Mouse (Mus musculus) cerebellum, postnatal 36 days (tissue): Measurements from ENCODE around the gene Sinhcaf.
A peak's percentile ranks its signal among the peaks of the same experiment; 100 is the strongest.
"Not testable (repeated sequence)": the region's sequence is repeated elsewhere in the genome, so short reads cannot be mapped to it uniquely, and the experiment has no call there.

Experiments used
- DNase-seq, 2 experiments: peaks; one replicate each; pipeline ENCODE4 v3.0.0; 2021 to 2022; ENCODE audit warnings: mixed read lengths in 2 of 2

The Sinhcaf gene

GRCm38 (mm10) chr6:148946409-148946742 is at the start of gene Sinhcaf:
Sinhcaf (minus strand) TSS chr6:148946467.
- peak; percentile 96 to 97 for DNase-seq

GRCm38 (mm10) chr6:148994327-148994999 is 48.2 kb upstream of the Sinhcaf start:
- DNase-seq = no peak

- DNase-seq = no peak
Observed at GRCm38 (mm10) chr6:148993117-148994077, 47.1 kb upstream of the Sinhcaf start.

GRCm38 (mm10) chr6:148992373-148993116 is 46.3 kb upstream of the Sinhcaf start:
- no peak for DNase-seq

GRCm38 (mm10) chr6:148991660-148992372 is 45.5 kb upstream of the Sinhcaf start:
- no peak for DNase-seq

- DNase-seq = not testable (repeated sequence)
Observed at GRCm38 (mm10) chr6:148989792-148990491, 43.7 kb upstream of the Sinhcaf start.

GRCm38 (mm10) chr6:148986003-148986402 is 39.7 kb upstream of the Sinhcaf start:
- no peak for DNase-seq

- DNase-seq = no peak
Observed at GRCm38 (mm10) chr6:148980495-148980894, 34.2 kb upstream of the Sinhcaf start.

GRCm38 (mm10) chr6:148975096-148975495 is 28.8 kb upstream of the Sinhcaf start:
- DNase-seq = no peak

GRCm38 (mm10) chr6:148972891-148973290 is 26.6 kb upstream of the Sinhcaf start:
- no peak for DNase-seq

- no peak for DNase-seq
Observed at GRCm38 (mm10) chr6:148972059-148972848, 26.0 kb upstream of the Sinhcaf start.

GRCm38 (mm10) chr6:148971385-148971940 is 25.2 kb upstream of the Sinhcaf start:
- DNase-seq = no peak

- DNase-seq = no peak
Observed at GRCm38 (mm10) chr6:148961285-148961684, 15.0 kb upstream of the Sinhcaf start.

- DNase-seq = no peak
Observed at GRCm38 (mm10) chr6:148959540-148960238, 13.4 kb upstream of the Sinhcaf start.

- no peak for DNase-seq
Observed at GRCm38 (mm10) chr6:148958712-148959111, 12.4 kb upstream of the Sinhcaf start.

- DNase-seq = no peak
Observed at GRCm38 (mm10) chr6:148957046-148957445, 10.8 kb upstream of the Sinhcaf start.

- no peak for DNase-seq
Observed at GRCm38 (mm10) chr6:148955641-148956420, 9.6 kb upstream of the Sinhcaf start.

GRCm38 (mm10) chr6:148946881-148947405 is 676 bp upstream of the Sinhcaf start:
- no peak for DNase-seq
